Mouse (Mus musculus) liver (tissue): ENCODE data around the gene Maml3.
A peak's percentile ranks its signal among the peaks of the same experiment; 100 is the strongest.

ENCODE experiments used
- DNase-seq: peaks from one replicate; pipeline ENCODE4 v3.0.0-alpha.2; 2020; ENCODE audit warnings: mixed read lengths

Maml3 gene

GRCm38 (mm10) chr3:51771839-51772630, 332.8 kb downstream of the Maml3 start:
- no peak for DNase-seq

- DNase-seq = no peak
Observed at GRCm38 (mm10) chr3:51769196-51769595, 335.7 kb downstream of the Maml3 start.

GRCm38 (mm10) chr3:51765220-51765923, 339.5 kb downstream of the Maml3 start:
- no peak for DNase-seq

DNA sequence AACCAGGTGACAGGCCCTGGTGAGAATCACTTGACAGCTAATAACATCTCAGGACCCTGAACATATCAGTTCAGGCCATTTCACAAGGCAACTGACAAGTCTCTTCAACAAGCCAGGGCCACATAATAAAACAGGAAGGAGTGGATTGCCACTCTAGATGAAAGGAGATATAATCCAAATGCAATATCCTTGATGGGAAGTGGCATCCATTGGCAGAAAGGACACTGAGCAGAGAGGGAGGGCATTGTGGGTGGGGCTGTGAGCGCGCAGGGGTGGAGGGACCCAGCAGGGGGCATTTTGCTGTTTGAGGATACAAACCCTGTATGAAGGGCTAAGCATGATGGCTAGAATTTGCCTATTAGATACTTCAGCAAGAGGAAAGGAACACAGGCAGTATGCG, 340.7 kb downstream of the Maml3 start:
- no peak for DNase-seq

DNA sequence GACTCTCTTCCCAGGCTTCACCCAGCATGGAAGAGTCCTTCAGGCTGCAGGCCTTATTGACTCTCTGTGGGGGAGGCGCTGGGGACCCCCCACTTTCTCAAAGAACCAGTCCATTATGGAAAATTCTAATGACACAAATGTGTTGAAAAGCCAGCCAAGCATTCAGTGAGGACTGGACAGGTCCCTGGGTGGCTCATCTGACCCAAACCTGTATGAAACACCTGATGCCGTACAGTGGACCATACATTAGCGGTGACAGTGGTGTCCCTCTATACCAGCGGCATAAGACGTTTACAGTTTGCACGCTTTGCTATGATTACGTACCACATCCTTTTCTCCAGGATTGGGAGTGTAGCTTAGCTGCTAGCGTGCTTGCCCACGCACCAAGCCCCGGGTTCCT, 342.0 kb downstream of the Maml3 start:
- DNase-seq = no peak

DNA sequence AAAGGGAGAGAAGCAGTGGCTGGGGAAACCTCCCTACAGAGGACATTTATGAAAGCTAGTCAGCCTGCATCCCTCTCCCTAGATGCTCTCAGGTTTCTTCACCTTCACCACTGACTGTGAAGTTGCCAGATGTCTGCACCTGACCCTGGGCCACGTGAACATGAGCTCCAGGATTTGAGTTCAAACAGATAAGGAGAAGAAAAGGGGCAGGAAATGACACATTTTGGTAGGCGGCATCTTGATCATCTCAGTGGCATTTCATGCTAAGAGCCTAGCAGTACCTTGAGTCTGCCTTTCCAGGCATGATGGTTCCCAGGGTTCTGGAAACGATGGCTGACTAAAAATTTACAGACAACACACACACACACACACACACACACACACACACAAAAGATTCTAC, 345.3 kb downstream of the Maml3 start:
- no peak for DNase-seq

DNA sequence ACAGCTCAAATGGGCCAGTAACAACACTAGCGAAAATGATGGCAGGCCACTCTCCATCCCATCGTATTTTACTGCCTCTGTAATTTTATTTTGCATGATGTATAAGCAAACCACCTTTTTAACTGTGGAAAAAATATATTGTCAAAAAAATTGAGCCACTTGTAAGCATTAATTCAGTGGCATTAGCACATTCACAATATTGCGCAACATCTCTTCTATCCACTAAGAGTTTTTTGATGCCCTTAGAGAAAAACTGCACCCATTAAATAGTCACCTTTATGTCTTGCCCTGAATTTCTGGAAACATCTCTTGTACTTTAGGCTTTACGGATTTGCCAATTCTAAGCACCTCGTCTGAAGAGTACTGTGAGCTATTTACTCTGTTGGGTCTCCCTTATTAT, 347.8 kb downstream of the Maml3 start:
- DNase-seq = no peak

DNA sequence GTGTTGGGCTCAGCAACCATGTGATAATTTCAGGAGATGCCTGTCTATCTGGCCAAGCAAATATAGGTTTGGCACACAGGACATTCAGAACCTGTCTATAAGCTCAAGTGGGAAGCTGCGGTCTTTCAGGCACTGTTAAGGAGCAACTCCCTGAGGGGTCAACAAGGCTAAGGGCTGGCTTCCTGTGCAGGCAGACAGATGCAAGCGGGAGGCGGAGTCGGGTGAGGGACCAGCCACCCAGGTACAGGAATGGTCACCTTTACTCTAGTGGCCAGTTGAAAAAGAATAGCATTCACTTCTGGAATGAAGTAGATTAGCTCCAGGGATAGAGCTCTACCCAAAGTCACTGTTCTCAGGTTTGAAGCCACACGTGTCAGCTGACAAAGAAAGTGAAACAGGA, 348.6 kb downstream of the Maml3 start:
- DNase-seq = no peak

- no peak for DNase-seq
Observed at GRCm38 (mm10) chr3:51753262-51753661, 351.6 kb downstream of the Maml3 start.

DNA sequence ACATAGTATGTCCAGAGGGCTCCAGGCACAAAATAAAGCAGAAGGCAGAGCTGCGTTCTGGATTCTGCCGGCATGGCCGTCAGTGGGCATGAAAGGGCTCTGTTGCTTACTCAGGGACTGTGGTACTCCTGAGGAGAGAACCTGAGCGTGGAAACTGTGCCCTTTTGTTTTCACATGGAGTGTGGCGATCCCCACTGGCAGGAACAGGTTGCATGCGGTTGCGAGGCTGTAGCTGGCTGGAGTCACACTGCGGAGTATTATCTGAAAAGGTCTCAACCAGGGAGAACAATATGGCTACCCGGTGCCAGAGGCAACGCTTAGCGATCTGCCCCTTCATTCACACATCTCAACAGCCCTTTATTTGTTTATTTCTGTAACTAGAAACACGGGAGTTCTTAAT, 353.4 kb downstream of the Maml3 start:
- no peak for DNase-seq

DNA sequence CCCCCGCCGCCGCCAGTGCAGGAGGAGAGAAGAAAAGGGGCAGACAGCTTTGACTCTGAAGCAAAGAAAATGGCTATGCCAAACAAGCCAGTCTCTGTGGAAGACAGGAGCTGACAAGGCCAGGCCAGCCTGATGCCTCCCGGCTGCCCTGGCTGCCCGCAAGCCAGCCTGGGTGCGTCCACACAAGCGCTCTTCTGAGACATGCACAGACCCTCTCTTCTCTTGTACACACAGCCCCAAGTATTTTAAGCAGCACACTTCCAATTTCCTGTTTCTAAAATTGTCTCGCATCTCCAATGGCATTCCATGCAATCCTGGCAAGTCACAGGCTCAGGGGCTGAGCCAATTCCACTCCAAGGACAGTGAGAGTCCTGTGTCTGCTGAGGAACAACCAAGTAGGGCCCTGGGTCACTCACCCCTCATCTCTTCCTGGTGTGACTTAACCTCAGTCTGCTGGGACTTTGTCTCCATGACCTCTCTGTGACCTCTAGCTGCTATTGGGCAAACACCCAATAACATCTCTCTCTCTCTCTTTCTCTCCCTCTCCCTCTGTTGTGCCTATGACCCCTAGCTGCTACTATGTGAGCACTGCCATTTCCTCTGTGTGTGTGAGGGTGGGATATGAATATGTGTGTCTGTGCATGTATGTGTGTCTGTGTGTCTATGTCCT, 354.9 kb downstream of the Maml3 start:
- DNase-seq = peak; percentile 19

GRCm38 (mm10) chr3:51749421-51749811, 355.5 kb downstream of the Maml3 start:
- no peak for DNase-seq

GRCm38 (mm10) chr3:51748436-51749376, 356.2 kb downstream of the Maml3 start:
- no peak for DNase-seq

DNA sequence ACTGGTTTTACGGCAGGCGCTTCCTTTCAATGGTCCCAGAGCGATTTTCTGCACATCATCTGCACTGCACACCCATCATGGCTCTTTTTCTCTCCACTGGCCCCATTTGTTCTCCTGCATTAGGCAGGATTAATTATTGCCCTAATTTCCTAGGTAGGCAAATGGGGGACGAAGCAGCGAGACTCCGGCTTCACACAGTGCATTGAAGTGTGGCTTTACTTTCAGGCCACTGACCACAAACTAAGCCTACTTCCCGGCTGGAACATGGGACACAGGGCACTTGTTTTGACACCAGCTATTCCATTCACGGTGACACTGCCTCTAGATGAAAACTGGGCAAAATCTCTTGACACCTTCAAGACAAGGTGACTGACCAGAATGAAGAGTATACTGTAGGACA, 358.1 kb downstream of the Maml3 start:
- no peak for DNase-seq

DNA sequence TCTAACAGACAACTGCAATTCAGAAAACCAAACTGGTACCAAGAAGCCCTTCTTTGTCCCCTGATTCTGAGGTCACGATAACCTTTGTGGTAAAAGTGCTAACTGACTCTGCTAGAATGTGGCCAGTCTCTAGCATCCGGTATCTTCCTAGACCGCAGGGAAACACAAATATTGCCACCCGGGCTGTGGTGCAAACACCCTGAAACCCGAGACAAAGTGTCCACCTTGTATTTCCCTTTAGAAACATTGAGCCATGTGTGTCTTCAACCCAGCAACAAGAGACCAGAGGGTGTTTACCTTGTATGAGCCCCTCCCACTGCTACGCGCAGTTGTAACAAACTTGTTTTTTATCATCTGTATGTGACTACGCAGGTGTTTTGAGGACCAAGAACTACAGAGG, 359.7 kb downstream of the Maml3 start:
- peak; percentile 45 for DNase-seq

- peak; percentile 76 for DNase-seq
Observed at GRCm38 (mm10) chr3:51744339-51744759, 360.5 kb downstream of the Maml3 start.

DNA sequence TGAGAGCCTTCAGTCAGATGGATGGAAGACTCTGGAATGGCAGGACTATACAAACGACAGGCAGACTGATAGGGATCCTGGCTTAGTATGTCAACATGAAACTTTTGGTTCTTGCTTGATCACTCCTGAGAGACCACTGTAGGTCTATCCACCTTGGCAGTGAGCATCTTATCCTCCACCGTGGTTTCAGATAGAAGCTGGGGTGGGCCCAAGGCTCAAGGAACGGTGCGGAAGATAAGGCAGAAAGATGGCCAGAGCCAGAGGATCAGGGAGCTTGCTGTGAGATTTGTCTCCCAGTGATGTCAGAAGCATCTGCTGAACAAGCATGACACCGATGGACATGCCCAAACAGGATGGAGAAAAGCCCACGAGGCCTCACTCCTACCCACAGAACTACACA, 362.5 kb downstream of the Maml3 start:
- peak; percentile 72 for DNase-seq

GRCm38 (mm10) chr3:51741824-51742223, 363.1 kb downstream of the Maml3 start:
- peak; percentile 31 for DNase-seq

GRCm38 (mm10) chr3:51739835-51740112, 365.1 kb downstream of the Maml3 start:
- no peak for DNase-seq

- DNase-seq = peak; percentile 35
Observed at GRCm38 (mm10) chr3:51739049-51739834, 365.6 kb downstream of the Maml3 start.

- DNase-seq = no peak
Observed at GRCm38 (mm10) chr3:51733685-51734084, 371.2 kb downstream of the Maml3 start.
